Mouse (Mus musculus) bone marrow macrophage, adult 2 months (primary cell): ENCODE measurements at regions not wholly inside any gene's neighbourhood (a gene's known extent, or its start where the extent isn't known, plus 50 kb on each side); places are given as distances from the start of the nearest gene placed in this dataset.

Experiments
- CTCF ChIP-seq: IDR thresholded peaks from 2 replicates; pipeline ENCODE4 v1.5.1; 2012; ENCODE audit warnings: low read depth, mild to moderate bottlenecking, low read length, moderate library complexity
- POLR2A ChIP-seq: IDR thresholded peaks from 2 replicates; pipeline ENCODE4 v1.6.1; 2012; ENCODE audit warnings: mild to moderate bottlenecking, low read depth, low read length, borderline replicate concordance

DNA sequence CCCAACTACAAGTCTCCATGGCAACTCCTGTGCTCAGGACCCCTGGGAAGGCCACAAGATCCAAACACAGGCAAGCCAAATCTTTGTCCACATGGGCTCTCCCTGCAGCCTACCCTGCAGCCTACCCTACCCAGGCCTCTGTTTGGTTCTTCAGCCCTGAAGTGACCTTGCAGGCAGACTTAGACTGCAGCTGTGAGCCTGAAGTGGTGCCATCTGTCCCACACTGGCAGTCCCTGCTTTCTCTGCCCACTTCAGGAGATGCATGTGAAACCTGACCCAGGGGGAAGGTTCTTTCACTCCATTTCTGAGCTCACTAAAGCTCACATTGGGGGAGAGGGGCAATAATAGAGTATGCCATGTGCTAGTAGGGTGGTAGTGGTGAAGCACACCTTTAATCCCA lies 160.4 kb upstream of the Ubl3 start:
- TF ChIP-seq CTCF (no peak), POLR2A (no peak)
